Mouse (Mus musculus): ENCODE results near the gene G6pc3.

G6pc3 gene

GRCm38 (mm10) chr11:102188980-102189379 is 440 bp upstream of the G6pc3 start:
- DNase-seq (ENCODE audit: low spot score) = no peak

- DNase-seq (ENCODE audit: low spot score) = no peak
These were observed 1.4 kb downstream of the G6pc3 start for GRCm38 (mm10) chr11:102190848-102191247.

GRCm38 (mm10) chr11:102193657-102194440 is 4.4 kb downstream of the G6pc3 start:
- DNase-seq (ENCODE audit: low spot score) = no peak

- DNase-seq (ENCODE audit: low spot score) = no peak
These were observed 6.8 kb downstream of the G6pc3 start for GRCm38 (mm10) chr11:102196018-102196797.

- no peak for DNase-seq (ENCODE audit: low spot score)
These were observed 8.8 kb downstream of the G6pc3 start for GRCm38 (mm10) chr11:102198245-102198644.

GRCm38 (mm10) chr11:102199856-102200255 is 10.4 kb downstream of the G6pc3 start:
- DNase-seq (ENCODE audit: low spot score) = no peak

GRCm38 (mm10) chr11:102201408-102201821 is 12.0 kb downstream of the G6pc3 start:
- no peak for DNase-seq (ENCODE audit: low spot score)

GRCm38 (mm10) chr11:102206481-102206880 is 17.1 kb downstream of the G6pc3 start:
- DNase-seq (ENCODE audit: low spot score) = no peak

- peak; percentile 85 for DNase-seq (ENCODE audit: low spot score)
These were observed 18.7 kb downstream of the G6pc3 start for GRCm38 (mm10) chr11:102207825-102208777.

GRCm38 (mm10) chr11:102208846-102209245 is 19.4 kb downstream of the G6pc3 start:
- no peak for DNase-seq (ENCODE audit: low spot score)

GRCm38 (mm10) chr11:102209742-102210141 is 20.3 kb downstream of the G6pc3 start:
- peak; percentile 65 for DNase-seq (ENCODE audit: low spot score)

- no peak for DNase-seq (ENCODE audit: low spot score)
These were observed 20.8 kb downstream of the G6pc3 start for GRCm38 (mm10) chr11:102210185-102210584.

- no peak for DNase-seq (ENCODE audit: low spot score)
These were observed 21.6 kb downstream of the G6pc3 start for GRCm38 (mm10) chr11:102211011-102211410.

- no peak for DNase-seq (ENCODE audit: low spot score)
These were observed 22.5 kb downstream of the G6pc3 start for GRCm38 (mm10) chr11:102211936-102212341.

GRCm38 (mm10) chr11:102214430-102215156 is 25.2 kb downstream of the G6pc3 start:
- peak; percentile 55 for DNase-seq (ENCODE audit: low spot score)

GRCm38 (mm10) chr11:102215511-102215910 is 26.1 kb downstream of the G6pc3 start:
- no peak for DNase-seq (ENCODE audit: low spot score)

- no peak for DNase-seq (ENCODE audit: low spot score)
These were observed 26.9 kb downstream of the G6pc3 start for GRCm38 (mm10) chr11:102216056-102216885.

- no peak for DNase-seq (ENCODE audit: low spot score)
These were observed 27.4 kb downstream of the G6pc3 start for GRCm38 (mm10) chr11:102216886-102217240.

GRCm38 (mm10) chr11:102217396-102217795 is 28.0 kb downstream of the G6pc3 start:
- DNase-seq (ENCODE audit: low spot score) = no peak

- no peak for DNase-seq (ENCODE audit: low spot score)
These were observed 28.5 kb downstream of the G6pc3 start for GRCm38 (mm10) chr11:102217876-102218430.
